Mouse (Mus musculus) urinary bladder, adult 2 months (tissue): Measurements from ENCODE around the gene Rsl1d1. TPM values are rescaled to one million over a fixed set of nuclear protein-coding genes. Genes with fewer than 3 reads are reported as not detected.

Source experiments
- DNase-seq: peaks from one replicate; pipeline ENCODE4 v3.0.0; 2022; ENCODE audit warnings: low spot score
- polyA plus RNA-seq: library from polyadenylated mRNA; depleted of rRNA; stranded (reverse); fragments of >200 nt; gene quantifications from 2 replicates; pipeline ENCODE4 v1.2.3, GENCODE M21; 2012; rRNA removed

The Rsl1d1 gene
- 50.0 and 50.9 TPM in 2 replicates for polyA plus RNA-seq

DNA sequence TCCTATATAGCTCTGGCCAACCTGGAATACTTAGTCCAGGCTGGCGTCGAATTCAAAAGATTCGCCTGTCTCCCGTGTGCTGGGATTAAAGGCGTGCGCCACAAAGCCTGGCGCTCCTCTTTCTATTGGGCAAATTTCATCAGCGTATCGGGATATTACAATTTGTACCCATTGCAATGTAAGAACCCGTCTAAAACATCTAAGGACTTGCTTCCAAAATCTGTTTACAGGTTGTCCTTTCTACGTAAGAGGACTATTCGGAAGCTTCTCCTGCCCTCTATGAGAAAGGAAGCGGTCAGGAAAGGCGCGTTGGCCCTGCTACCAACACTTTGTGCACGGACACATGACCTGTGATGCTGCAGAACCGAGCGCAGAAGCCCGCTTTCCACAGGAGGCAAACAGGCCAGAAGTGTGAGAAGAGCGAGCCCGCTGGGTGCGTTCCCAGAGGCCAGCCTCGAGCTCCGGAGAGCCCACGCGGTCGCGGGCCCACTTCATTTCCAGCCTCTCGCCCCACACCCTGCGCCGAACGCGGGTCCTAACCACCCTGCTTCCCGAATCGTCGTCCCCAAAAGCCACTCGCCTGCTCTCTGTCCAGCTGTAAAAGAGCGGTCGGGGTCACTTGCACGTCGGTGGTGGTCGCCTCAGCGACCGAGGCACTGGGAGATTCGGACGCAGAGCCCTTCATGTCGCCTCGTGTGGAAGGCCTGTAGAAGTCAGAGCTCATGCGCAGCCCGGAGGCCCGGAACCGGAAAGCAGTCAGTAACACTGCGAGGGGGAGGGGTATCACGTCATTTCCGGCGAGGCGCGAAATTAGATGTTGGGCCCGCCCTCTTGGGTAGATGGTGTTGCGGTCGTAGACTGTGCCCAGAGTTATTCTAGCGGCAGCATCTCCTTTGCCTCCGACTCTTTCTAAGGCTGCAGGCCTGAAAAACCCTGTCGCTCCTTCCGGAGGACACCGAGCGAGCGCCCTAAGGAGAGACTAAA lies at the start of gene Rsl1d1:
Gene Rsl1d1, minus strand, starts transcription at position 761 of the 984 bp plus-strand sequence.
- peak; percentile 77 for DNase-seq

DNA sequence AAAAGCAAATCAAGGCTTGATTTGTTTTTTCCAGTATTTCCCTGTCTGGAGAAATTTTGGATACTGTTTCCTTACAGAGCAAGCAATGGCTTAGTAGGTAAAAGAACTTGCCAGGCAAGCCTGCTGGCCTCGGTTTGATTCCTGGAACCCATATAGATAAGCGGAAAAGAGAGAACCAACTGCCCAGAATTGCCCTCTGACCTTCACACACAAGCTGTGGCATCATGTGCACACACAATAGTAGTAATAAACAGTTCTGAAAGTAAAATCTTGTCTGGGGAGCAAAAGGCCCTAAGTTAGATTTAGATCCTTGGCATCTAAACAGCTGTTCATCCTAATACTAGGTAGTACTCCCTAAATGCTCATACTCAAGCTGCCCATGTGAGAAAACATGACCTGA lies 44.7 kb upstream of the Rsl1d1 start:
- no peak for DNase-seq

DNA sequence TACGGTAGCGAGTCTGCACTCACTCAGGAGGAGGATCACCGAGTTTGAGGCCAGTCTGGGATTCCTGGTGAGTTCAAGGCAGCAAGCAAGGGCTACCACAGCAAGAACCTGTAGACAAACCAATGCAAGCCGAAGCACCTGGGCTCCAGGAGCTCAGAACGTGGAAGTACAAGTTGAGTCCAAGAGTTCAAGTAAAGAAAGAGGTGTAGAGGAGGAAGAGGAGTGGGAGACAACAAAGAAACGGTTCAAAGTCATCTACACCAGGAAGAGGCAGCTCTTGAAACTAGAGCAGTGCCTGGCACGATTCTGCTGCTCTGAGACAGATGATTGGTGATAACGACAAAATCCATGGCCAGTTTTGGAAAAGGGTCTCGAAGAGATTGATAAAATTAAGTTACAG lies 42.6 kb upstream of the Rsl1d1 start:
- no peak for DNase-seq

DNA sequence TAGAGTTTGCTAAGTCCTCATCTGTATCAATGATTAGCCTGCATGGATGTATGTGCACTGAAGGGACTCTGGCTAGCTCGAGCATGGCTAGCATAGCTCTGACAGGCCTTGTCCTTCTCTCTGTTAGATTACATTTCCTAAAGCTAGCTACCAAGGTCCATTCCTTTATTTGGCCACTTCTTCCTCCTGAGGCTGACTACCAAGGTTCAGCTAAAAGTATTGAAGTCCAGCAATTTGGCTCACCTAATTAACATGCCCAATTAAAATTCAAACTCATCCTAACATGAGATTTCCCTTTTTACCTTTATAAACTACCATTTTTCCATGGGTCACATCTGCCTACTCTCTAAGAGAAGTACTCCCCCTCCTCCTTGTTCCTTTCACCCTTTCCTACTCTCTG lies 39.3 kb upstream of the Rsl1d1 start:
- DNase-seq, result no peak

DNA sequence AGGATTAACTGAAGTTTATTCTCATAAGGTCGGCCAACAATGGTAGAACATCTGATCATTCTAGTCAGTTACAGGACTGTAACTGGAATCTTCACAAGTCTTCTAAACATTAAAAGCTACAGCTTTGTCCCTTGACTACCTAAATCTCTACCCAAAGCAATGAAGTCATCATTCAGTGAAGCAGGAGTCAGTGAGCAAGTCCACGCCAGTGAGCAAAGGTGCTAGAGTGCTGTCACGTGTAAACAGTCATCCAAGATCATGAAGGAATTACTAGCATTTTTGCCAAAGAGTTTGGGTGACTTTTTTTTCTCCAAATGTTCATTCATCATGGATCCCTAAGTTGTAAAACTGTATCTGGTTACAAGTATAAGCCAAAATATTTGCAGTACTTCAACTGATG lies 14.7 kb upstream of the Rsl1d1 start:
- no peak for DNase-seq

DNA sequence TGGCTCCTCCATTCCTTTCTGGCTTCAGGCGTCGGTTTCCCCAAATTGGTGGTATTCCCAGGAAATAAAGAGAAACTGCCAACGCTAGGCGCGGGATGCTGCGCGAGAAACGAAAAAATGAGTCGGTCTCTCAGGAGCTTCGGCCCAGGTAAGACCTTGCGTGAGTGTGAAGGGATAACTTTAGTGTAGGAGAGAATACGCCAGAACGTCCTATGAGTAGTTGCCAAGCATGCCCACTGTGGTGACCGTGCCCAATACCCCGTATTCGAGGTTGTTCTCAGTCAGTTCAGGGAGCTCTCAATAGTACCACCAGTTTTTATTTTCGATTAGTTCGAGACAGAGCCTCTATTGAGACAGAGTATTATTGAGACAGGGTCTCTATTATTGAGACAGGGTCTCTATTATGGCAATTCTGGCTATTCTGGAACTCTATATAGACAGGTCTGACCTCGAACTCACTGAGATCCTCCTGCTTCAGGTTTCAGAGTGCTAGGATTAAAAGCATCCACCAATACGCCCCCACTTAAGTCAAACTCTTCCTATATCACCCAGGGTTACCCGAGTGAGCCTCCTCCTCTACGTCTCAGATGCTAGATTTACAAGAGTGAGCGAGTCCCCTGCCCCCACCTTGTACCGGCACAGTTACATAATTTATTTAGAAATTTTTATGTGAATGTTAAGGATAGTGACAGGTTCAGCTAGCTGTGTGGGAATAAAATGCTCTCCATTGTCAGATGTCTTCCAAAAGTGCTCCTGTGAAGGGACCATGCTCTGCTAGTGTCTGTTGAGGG lies 664 bp upstream of the Rsl1d1 start:
- DNase-seq, result no peak

DNA sequence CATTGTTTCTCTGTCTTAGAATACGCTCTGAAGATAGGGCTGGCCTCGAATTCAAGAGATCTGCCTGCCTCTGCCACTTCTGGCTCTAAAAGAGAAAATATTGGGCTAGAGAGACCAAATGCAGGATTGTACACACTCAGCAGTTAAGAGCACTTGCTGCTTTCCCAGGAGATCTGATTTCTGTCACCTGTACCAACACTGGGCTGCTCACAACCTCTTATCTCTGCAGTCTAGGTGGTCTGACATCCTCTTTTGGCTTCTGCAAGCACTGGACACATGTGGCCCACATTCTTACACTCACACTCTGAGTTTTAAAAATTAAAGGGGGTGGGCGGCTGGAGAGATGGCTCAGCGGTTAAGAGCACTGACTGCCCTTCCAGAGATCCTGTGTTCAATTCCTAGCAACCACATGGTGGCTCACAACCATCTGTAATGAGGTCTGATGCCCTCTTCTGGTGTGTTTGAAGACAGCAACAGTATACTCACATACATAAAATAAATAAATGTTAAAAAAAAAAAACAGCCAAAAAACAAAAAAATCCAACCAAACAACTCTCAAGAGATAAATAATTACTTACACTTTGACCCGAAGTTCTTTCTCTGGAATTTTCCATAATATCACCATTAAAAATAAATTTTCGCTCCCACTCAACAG lies 1.3 kb downstream of the Rsl1d1 start:
- no peak for DNase-seq

DNA sequence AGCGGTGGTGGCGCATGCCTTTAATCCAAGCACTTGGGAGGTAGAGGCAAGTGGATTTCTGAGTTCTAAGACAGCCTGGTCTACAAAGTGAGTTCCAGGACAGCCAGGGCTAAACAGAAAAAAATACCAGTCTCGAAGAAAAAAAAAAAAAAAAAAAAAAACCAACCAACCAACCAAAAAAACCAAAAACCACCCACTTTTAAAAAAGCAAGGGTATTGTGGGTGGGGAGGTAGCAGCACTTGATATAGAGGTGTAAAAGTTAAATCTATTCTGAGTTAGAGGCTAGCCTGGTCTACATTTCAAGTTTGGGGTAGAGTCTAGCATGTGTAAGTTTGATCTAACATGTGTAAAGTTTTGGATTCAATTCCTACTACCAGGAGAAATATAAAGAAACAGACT lies 2.9 kb downstream of the Rsl1d1 start:
- DNase-seq, result no peak

DNA sequence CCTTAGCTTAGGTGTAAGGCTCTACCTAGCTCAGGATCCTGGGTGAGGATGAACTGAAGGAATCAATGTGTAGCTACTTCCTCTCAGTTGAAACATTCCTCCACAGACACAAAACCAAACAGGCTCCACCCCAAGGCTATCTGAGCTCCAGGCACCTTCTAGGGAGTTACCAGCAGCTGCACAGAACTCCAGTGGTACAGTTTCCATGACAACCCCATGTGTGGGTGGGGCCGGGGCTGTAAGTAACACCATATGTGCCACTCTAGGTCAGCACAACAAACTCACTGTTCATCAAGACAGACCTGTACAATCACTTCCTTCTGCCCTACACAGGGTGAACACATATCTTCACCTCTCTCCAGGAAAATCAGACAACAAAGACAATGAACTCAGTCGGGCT lies 4.7 kb downstream of the Rsl1d1 start:
- DNase-seq, result no peak

DNA sequence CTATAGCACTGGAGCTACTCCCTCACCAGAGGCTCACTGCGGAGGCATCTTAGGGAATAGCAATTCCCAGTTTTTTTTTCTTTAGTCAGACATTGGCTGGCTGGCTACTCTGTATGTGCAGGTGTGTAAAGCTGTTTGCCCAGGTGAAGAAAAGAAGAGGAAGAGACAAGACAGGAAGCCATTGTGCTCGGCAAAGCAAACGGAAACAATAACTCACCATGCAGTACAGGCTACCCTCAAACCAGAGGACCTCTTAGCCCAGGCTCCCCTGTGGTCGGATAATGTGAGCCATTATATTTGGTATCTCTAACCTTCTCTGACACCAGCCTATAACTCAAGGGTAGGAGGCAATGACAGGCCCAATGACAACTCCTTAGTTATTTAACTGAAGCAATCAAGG lies 6.1 kb downstream of the Rsl1d1 start:
- DNase-seq, result no peak

DNA sequence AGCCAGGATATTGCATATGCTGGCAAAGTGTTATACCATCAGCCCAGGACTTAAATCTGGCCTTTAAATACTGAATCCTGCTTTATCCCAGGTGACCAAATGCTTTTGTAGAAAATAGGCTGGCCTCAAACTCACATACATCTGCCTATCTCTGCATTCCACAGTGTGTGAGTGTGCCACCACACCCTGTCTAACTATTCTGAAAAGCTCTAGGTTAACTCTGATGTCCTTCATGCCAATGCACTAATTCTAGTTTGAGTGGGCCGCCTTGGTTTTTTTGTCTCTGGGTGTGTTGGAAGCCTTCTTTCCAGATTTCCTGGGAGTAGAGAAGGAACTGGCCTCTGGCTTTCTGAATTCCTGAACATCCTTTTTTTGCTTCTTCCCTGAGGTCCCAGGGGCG lies 9.9 kb downstream of the Rsl1d1 start:
- no peak for DNase-seq

DNA sequence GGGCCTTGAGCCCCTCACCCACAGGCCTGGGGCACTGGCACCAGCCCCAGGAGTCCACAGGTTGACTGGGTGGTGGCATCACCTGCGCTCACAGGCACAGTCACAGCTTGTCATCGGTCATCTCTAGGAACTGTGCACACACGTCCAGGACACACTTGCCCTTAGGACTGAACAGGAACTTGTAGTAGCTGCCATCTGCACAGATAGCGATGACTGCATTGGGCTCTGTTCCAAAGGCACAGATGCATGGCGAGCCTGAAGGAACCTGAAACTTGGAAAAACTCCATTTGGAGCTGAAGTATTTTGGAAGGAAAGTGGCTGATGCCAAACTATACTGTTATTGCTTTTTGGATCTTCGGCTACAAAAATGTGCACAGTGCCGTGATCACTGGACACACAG lies 13.0 kb downstream of the Rsl1d1 start:
- no peak for DNase-seq

DNA sequence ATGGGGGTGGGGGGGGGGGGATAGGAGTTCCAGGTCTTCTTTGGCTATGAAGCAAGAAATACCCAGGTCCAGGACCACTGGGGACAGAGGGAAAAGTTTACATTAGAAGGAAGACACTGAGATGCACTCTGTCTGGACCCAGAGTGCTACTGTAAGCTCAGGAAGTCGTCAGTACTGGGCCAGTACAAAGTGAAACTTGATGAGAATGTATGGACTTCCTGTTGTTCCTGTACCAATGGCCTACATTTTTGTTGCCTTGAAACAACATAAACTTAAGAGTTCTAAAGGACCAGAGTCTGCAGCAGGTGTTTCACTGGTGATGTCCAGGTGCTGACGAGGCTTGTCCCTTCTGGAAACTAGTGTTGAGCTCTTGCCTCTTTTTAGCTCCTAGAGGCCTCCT lies 25.7 kb downstream of the Rsl1d1 start:
- DNase-seq, result no peak

DNA sequence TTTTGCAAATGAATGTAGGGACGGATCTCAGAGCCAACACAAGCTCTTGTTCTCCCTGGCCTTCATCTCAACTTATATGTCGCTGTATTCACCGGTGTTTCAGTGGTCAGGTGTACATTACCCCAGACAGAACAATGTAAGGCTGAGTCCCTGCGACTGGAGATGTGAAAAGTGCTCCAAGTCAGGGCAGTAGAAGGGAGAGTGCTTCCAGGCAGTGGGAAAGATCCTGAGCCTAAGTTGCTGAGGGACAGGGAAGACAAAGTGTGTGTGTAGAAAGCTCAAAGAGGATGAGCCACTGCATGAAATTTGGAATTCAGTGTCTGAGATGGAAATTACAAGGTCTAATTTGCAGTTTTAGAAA lies 26.3 kb downstream of the Rsl1d1 start:
- no peak for DNase-seq

DNA sequence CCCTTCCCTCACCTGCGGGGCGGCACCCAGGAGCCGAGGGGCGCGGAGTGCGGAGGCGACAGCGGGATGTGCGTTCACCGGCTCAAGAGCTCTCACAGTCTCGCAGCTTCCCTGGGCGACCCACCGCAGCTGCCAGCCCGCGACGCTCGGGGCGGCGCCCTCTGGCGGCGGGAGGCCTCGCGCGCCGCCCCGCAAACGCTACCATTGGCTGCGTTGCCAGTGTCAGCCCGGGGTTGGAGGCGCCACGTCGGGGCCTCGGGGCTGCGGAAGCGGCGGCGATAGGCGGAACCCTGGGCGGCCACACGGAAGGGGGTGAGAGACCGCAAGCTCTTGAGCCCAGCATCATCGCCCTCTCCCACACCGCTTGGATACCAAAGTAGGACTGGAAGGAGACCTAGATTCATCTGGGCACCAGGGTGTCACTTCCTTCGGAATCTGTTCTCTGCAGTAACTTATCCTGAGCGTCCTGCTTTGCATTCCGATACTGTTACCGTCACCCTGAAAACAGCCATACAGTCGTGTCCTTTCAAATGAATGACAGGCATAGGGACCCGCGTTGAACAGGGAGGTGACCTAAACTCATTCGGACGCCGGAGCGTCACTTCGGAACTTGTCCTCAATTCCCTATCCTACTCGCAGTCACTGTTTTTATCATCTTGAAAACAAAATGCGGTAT lies 26.8 kb downstream of the Rsl1d1 start, which contains the start of gene Zc3h7a:
Gene Zc3h7a, minus strand, starts transcription at position 186 of the 676 bp plus-strand sequence.
- DNase-seq, result peak; percentile 85

DNA sequence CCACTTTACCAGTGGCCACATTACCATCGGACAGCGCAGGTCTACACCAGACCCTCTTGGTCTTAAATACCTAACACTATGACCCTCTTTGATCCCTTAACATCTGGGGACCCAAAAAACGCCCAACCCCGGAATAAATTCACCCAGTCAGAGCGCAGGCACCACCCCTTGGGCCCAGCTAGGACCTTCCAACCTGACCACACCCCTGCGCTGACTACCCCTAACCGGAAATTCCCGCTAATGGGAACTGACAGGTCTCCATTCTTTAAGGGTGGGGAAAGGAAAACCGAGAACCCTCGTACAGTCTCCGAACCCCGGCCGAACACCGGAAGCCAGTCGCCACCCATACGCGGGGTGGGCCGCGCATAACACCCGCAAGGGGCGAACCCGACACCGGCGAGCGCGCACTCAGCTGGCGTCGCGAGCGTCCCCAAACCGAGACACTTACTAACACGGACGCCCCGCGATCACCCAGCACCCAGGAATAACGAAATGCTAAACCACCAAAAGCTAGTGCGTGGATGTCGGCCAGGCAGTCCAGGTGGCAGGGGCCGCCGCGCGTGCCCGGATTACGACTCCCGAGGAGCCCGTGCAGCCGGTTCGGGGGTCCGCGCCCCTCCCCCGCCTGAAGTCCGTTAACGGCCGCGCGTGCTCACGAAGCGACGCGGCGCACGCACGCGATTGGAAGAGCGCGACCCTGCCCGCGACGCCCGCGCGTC lies 27.5 kb downstream of the Rsl1d1 start:
- peak; percentile 61 for DNase-seq

DNA sequence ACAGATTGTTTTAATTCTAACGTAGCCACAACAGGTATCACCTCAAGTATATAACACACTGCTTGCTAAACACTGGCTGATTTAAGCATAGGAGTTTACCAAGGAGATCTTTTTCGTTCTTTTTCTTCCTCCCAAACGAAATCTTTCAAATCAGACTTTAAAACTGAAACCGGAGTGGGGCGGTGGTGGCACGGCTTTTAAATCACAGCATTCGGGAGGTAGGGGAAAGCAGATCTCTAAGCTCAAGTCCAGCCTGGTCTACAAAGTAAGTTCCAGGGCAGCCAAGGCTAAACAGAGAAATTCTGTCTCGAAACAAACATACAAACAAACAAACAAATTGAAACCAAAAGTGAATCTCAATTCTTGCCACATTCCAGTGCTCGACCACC lies 28.0 kb downstream of the Rsl1d1 start:
- no peak for DNase-seq

DNA sequence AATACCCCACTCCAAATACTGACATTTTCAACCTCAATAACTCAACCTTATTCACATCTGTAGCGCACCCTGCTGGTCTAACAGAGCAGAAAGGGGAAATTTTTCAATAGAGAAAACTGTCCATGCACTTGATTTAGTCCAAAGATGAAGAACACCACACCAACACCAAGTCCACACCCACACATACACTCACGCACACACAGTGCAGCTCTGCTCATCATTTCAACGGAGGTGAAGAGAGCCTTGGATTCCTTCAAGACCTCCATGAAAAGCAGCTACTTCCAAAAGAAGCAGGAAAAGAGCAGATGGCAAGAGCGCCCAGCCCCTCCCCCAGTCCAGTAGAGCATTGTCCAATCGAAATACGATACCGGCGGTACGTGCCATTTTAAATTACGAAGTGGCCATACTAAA lies 28.5 kb downstream of the Rsl1d1 start:
- no peak for DNase-seq

DNA sequence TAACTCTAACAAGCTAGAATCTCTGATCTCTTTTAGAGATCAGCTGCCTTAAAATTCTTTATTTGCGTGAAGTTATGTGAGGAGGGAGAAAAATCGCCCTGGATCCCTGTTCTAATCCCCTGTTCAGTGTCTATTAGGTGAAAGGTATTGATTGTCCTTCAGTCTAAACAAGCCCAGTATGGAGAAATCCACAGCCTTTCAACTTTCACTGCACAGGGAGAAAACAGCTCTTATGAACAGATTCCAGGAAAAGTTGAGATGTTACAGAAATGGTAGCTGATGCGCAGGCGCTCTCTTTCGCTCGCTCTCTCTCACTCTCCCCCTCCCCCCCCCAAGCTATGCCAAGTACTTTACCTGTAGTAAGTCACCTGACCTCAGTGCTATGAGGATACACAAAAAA lies 31.5 kb downstream of the Rsl1d1 start:
- DNase-seq, result no peak

DNA sequence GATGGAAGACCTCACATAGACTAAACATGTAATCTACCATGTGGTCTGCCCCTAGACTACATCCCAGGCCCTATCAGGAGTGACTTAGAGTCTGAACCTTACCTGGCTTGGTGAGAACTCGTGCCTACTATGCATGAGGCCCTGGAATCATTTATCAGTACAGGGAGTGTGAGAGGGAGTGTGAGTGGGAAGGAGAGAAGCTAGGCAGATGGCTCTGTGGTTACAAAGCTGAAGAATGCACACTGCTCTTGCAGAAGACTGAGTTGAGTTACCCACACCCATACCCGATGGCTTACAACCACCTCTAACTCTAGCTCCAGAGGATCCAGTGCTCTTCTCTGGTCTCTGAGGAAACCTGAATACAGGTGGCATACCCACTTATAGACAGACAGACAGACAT lies 36.7 kb downstream of the Rsl1d1 start:
- no peak for DNase-seq

DNA sequence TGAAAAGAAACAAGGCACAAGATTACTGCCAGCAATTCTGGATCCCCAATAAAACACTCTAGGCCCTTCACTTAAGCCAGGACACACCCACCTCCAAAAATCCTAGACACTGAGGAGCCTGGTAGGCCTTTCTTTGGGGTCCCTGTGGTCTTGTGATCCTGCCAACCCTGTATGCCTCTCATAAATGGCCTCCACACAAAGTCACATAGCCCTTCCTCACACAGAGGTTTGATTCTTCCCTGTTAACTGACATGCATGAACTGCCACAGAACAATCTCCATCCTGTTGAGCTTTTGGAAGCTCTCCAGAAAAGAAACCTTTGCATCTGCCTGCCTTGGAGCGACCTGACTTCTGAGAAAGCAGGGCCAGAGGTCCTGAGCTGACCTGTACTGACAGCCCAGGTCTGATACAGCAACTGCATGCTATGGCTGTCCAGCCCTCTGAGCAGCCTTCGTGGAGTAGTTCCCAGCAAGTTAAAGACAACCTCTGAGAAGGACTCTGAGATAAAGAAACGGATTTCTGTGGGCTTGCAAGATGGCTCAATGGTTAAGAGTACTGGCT lies 38.4 kb downstream of the Rsl1d1 start:
- DNase-seq, result no peak
